Comparison of ENCODE assay signal across 9 mouse cellular contexts in the genomic region with DNA sequence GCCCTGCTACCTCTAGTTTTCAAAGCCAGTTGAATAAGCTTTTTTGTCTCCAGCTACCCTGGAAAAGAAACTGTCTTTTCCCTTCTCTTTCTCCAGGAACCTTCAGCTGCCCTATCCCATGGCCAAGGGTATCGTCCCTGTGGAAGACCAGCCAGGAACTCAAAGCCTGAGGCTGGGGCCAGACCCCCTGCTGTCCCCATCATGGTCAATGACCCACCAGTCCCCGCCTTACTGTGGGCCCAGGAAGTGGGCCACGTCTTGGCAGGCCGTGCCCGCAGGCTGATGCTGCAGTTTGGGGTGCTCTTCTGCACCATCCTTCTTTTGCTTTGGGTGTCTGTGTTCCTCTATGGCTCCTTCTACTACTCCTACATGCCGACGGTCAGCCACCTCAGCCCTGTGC. TPM values are rescaled to one million over a fixed set of nuclear protein-coding genes. Genes with fewer than 3 reads are reported as not detected.
DNase-seq lines count a peak whose midpoint lies in the region; ATAC-seq and TF ChIP-seq lines count a peak whose summit lies in the region.
"Had no signal": no experiment of that assay in that cellular context is flagged by ENCODE, and none has a peak within 500 bp of the region (broad histone marks: within the 10 kb centered on the region; RNA-seq: fewer than 3 reads in every experiment).

No protein-coding gene starts in this region.

- no peak overlapping the region for H3K27ac ChIP-seq in lung, embryonic 16.5 days (ENCODE audit: low read length)
- H3K27ac ChIP-seq in forebrain, embryonic 12.5 days = no peak overlapping the region
- H3K27ac ChIP-seq in limb, embryonic 10.5 days = no peak overlapping the region
- H3K27ac ChIP-seq in olfactory bulb, adult 2 months (ENCODE audit: insufficient read depth, low read depth, low read length) = no peak overlapping the region

- peak overlapping the region; percentile 66 for H3K4me3 ChIP-seq in lung, embryonic 16.5 days (ENCODE audit: low read length)
- peak overlapping the region; percentile 47; the same call in 1 of the 2 replicates for H3K4me3 ChIP-seq in forebrain, embryonic 12.5 days (replicated peaks)
- H3K4me3 ChIP-seq in limb, embryonic 10.5 days = peak overlapping the region; percentile 53
- H3K4me3 ChIP-seq in olfactory bulb, adult 2 months (ENCODE audit: insufficient read depth, low read depth, low read length) = peak overlapping the region; percentile 62

- ATAC-seq in lung, embryonic 16.5 days (ENCODE audit: low read depth) = no peak
- ATAC-seq in forebrain, embryonic 12.5 days (ENCODE audit: low FRiP score) = no peak
- no peak for ATAC-seq in erythroid progenitor cell, adult 5-6 weeks (replicated peaks; ENCODE audit: low FRiP score, poor library complexity, severe bottlenecking)

- no peaks in the 10 kb centered on the region for H3K27me3 ChIP-seq in lung, embryonic 16.5 days (ENCODE audit: control insufficient read depth, insufficient read depth, low read depth, low read length)
- no peaks in the 10 kb centered on the region for H3K27me3 ChIP-seq in forebrain, embryonic 12.5 days
- no peaks in the 10 kb centered on the region for H3K27me3 ChIP-seq in limb, embryonic 10.5 days (ENCODE audit: low read depth, poor library complexity, severe bottlenecking)

- peak overlapping the region; percentile 84 for H3K4me2 ChIP-seq in lung, embryonic 16.5 days (ENCODE audit: low read depth, low read length)
- H3K4me2 ChIP-seq in forebrain, embryonic 12.5 days = peak overlapping the region; percentile 84

- DNase-seq in lung, postnatal 4 days = no peak
- DNase-seq in limb, embryonic 10.5 days (ENCODE audit: low spot score) = no peak
- no peak for DNase-seq in ovary, postnatal 14 days (ENCODE audit: low spot score)
- DNase-seq in yolk sac, embryonic 10.5 days (ENCODE audit: low spot score) = no peak

- peaks cover 18% of the 10 kb centered on the region for H3K4me1 ChIP-seq in lung, embryonic 16.5 days (replicated peaks; ENCODE audit: control insufficient read depth, insufficient read depth, low read length)
- H3K4me1 ChIP-seq in forebrain, embryonic 12.5 days = peaks cover 36% of the 10 kb centered on the region
- H3K4me1 ChIP-seq in limb, embryonic 10.5 days = peaks cover 41% of the 10 kb centered on the region
- peaks cover 10% of the 10 kb centered on the region for H3K4me1 ChIP-seq in olfactory bulb, adult 2 months (ENCODE audit: control insufficient read depth, insufficient read depth, low read length)

- no peaks in the 10 kb centered on the region; the same call in 1 of the 2 replicates for H3K36me3 ChIP-seq in lung, embryonic 16.5 days (ENCODE audit: control insufficient read depth, insufficient read depth, low read length)
- H3K36me3 ChIP-seq in forebrain, embryonic 12.5 days (replicated peaks) = peaks cover 18% of the 10 kb centered on the region
- H3K36me3 ChIP-seq in limb, embryonic 10.5 days = peaks cover 33% of the 10 kb centered on the region

- H3K9ac ChIP-seq in lung, embryonic 16.5 days (ENCODE audit: low read length) = peak overlapping the region; percentile 70
- H3K9ac ChIP-seq in forebrain, embryonic 12.5 days = no peak overlapping the region; the same call in 1 of the 2 replicates

- TF ChIP-seq CTCF in olfactory bulb, adult 2 months (IDR thresholded peaks at IDR 0.05; ENCODE audit: insufficient read depth, low read depth, low read length) = no peak

- H3K9me3 ChIP-seq in lung, embryonic 16.5 days (ENCODE audit: control insufficient read depth, low read length) = no peaks in the 10 kb centered on the region
- H3K9me3 ChIP-seq in forebrain, embryonic 12.5 days = no peaks in the 10 kb centered on the region
- H3K9me3 ChIP-seq in limb, embryonic 10.5 days (replicated peaks) = no peaks in the 10 kb centered on the region

- no peak for TF ChIP-seq POLR2A in olfactory bulb, adult 2 months (IDR thresholded peaks at IDR 0.05; ENCODE audit: insufficient read depth, low read depth, low read length)

- 89% methylated on average over 7 of the region's 7 CpGs for WGBS in lung, embryonic 16.5 days
- 93% methylated on average over 7 of the region's 7 CpGs for WGBS in forebrain, embryonic 12.5 days
- 95% methylated on average over 7 of the region's 7 CpGs for WGBS in limb, embryonic 10.5 days
- 80% methylated on average over 7 of the region's 7 CpGs for WGBS in olfactory bulb, adult 2 months

RNA-seq across cellular contexts. Expression of a gene that starts 2.0 kb away (rescaled TPM):
- 2.8 and 3.3 TPM in 2 replicates for polyA plus RNA-seq in lung, embryonic 16.5 days (2015; fragmentation: Nextera tagmentation; extraction: Ambion mirVana)
- polyA plus RNA-seq in forebrain, embryonic 12.5 days (2016; fragmentation: Nextera tagmentation; extraction: Ambion mirVana) = 131 and 139 TPM in 2 replicates
- polyA plus RNA-seq in limb, embryonic 10.5 days (2016; fragmentation: Nextera tagmentation; extraction: Ambion mirVana) = 5.0 and 7.2 TPM in 2 replicates
- not detected in 2 replicates for polyA plus RNA-seq in olfactory bulb, adult 2 months (2012; ENCODE audit: insufficient read depth, insufficient read length, low replicate concordance, missing spikeins)
- not detected in 2 replicates for total RNA-seq in erythroid progenitor cell, adult 5-6 weeks (2015; ENCODE audit: low replicate concordance)
- not detected in 2 replicates for total RNA-seq in erythroid progenitor cell, adult 5-6 weeks (2017; ENCODE audit: low replicate concordance)
- total RNA-seq: hematopoietic stem cell, adult 5-6 weeks had no signal

RNA-seq across cellular contexts. Expression of a gene that starts 3.7 kb away (rescaled TPM):
- polyA plus RNA-seq in lung, embryonic 16.5 days (2015; fragmentation: Nextera tagmentation; extraction: Ambion mirVana) = 54.1 and 54.6 TPM in 2 replicates
- 57.5 and 62.9 TPM in 2 replicates for polyA plus RNA-seq in forebrain, embryonic 12.5 days (2016; fragmentation: Nextera tagmentation; extraction: Ambion mirVana)
- polyA plus RNA-seq in limb, embryonic 10.5 days (2016; fragmentation: Nextera tagmentation; extraction: Ambion mirVana) = 37.2 and 42.5 TPM in 2 replicates
- not detected in 2 replicates for polyA plus RNA-seq in olfactory bulb, adult 2 months (2012; ENCODE audit: insufficient read depth, insufficient read length, low replicate concordance, missing spikeins)
- 33.9 and 36.0 TPM in 2 replicates for total RNA-seq in erythroid progenitor cell, adult 5-6 weeks (2015; ENCODE audit: low replicate concordance)
- 20.2 and 27.1 TPM in 2 replicates for total RNA-seq in erythroid progenitor cell, adult 5-6 weeks (2017; ENCODE audit: low replicate concordance)

RNA-seq across cellular contexts. Expression of a gene that starts 9.6 kb away (rescaled TPM):
- polyA plus RNA-seq in lung, embryonic 16.5 days (2015; fragmentation: Nextera tagmentation; extraction: Ambion mirVana) = 1.6 and 1.7 TPM in 2 replicates
- 0.26 and 0.60 TPM in 2 replicates for polyA plus RNA-seq in forebrain, embryonic 12.5 days (2016; fragmentation: Nextera tagmentation; extraction: Ambion mirVana)
- polyA plus RNA-seq in limb, embryonic 10.5 days (2016; fragmentation: Nextera tagmentation; extraction: Ambion mirVana) = 0.29 and 0.39 TPM in 2 replicates
- polyA plus RNA-seq in olfactory bulb, adult 2 months (2012; ENCODE audit: insufficient read depth, insufficient read length, low replicate concordance, missing spikeins) = not detected in 2 replicates
- total RNA-seq in erythroid progenitor cell, adult 5-6 weeks (2015; ENCODE audit: low replicate concordance) = 1.7 TPM in 1 of 2 replicates, not detected in the other
- 0.39 TPM in 1 of 2 replicates, not detected in the other for total RNA-seq in erythroid progenitor cell, adult 5-6 weeks (2017; ENCODE audit: low replicate concordance)
- total RNA-seq: hematopoietic stem cell, adult 5-6 weeks had no signal

RNA-seq across cellular contexts. Expression of a gene that starts 11.4 kb away (rescaled TPM):
- polyA plus RNA-seq in lung, embryonic 16.5 days (2015; fragmentation: Nextera tagmentation; extraction: Ambion mirVana) = not detected in 2 replicates
- polyA plus RNA-seq in forebrain, embryonic 12.5 days (2016; fragmentation: Nextera tagmentation; extraction: Ambion mirVana) = not detected in 2 replicates
- polyA plus RNA-seq in limb, embryonic 10.5 days (2016; fragmentation: Nextera tagmentation; extraction: Ambion mirVana) = not detected in 2 replicates
- polyA plus RNA-seq in olfactory bulb, adult 2 months (2012; ENCODE audit: insufficient read depth, insufficient read length, low replicate concordance, missing spikeins) = not detected in 2 replicates
- total RNA-seq in erythroid progenitor cell, adult 5-6 weeks (2015; ENCODE audit: low replicate concordance) = not detected in 2 replicates
- total RNA-seq in erythroid progenitor cell, adult 5-6 weeks (2017; ENCODE audit: low replicate concordance) = 9.5 and 15.5 TPM in 2 replicates
- total RNA-seq: hematopoietic stem cell, adult 5-6 weeks had no signal

RNA-seq across cellular contexts. Expression of a gene that starts 21.2 kb away (rescaled TPM):
- polyA plus RNA-seq in lung, embryonic 16.5 days (2015; fragmentation: Nextera tagmentation; extraction: Ambion mirVana) = 4.4 and 5.0 TPM in 2 replicates
- 7.2 and 7.8 TPM in 2 replicates for polyA plus RNA-seq in forebrain, embryonic 12.5 days (2016; fragmentation: Nextera tagmentation; extraction: Ambion mirVana)
- polyA plus RNA-seq in limb, embryonic 10.5 days (2016; fragmentation: Nextera tagmentation; extraction: Ambion mirVana) = 4.7 and 5.2 TPM in 2 replicates
- polyA plus RNA-seq in olfactory bulb, adult 2 months (2012; ENCODE audit: insufficient read depth, insufficient read length, low replicate concordance, missing spikeins) = 134 and 194 TPM in 2 replicates
- total RNA-seq in erythroid progenitor cell, adult 5-6 weeks (2015; ENCODE audit: low replicate concordance) = 54.9 and 64.2 TPM in 2 replicates
- 154 and 160 TPM in 2 replicates for total RNA-seq in erythroid progenitor cell, adult 5-6 weeks (2017; ENCODE audit: low replicate concordance)
